Mouse (Mus musculus) bone marrow, adult 2 months (tissue): ENCODE results near the gene Ttll1.

Experiments
- CTCF ChIP-seq: fragments of 200-500 bp; IDR thresholded peaks from 2 replicates; pipeline ENCODE4 v1.5.1; 2011; ENCODE audit warnings: low read length, control low read depth; ENCODE audit not compliant: control insufficient read depth, insufficient read depth
- POLR2A ChIP-seq: fragments of 200-500 bp; IDR thresholded peaks from 2 replicates; pipeline ENCODE4 v1.6.1; 2011; ENCODE audit warnings: low read depth, mild to moderate bottlenecking, control low read depth, low read length, borderline replicate concordance; ENCODE audit not compliant: control insufficient read depth

DNA sequence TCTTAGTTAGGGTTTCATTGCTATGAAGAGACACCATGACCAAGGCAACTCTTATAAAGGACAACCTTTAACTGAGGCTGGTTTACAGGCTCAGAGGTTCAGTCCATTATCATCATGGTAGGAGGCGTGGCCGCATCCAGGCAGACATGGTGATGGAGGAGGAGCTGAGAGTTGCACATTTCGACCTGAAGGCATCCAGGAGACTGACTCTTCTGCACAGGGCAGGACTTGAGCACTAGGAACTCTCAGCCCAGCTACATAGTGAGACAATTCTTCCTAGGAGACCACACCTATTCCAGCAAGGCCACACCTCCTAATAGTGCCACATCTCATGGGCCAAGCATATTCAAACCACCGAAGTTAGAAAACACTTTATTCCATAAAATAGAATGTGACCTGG is 30.9 kb downstream of the Ttll1 start:
- TF ChIP-seq CTCF (no peak), POLR2A (no peak)
